Mouse (Mus musculus): ENCODE data around the gene Bricd5.

Bricd5 gene

DNA sequence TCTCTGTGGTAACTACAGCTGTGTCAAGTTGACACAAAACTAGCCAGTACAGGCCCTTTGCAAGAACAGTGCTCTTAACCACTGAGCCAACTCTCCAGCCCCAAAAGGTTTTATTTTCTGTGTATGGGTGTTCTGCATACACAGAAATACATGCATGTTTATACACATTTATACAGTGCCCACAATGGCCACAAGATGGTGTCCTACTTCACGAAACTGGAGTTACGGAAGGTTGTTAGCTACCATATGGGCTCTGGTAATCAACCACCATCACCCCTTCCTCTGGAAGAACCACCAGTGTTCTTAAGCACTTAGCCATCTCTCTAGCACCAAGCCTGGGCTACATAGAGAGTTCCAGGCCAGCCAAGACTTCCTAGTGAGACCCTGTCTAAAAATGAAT, 12.1 kb upstream of the Bricd5 start:
- no peak for DNase-seq (ENCODE audit: low read depth, low spot score)

DNA sequence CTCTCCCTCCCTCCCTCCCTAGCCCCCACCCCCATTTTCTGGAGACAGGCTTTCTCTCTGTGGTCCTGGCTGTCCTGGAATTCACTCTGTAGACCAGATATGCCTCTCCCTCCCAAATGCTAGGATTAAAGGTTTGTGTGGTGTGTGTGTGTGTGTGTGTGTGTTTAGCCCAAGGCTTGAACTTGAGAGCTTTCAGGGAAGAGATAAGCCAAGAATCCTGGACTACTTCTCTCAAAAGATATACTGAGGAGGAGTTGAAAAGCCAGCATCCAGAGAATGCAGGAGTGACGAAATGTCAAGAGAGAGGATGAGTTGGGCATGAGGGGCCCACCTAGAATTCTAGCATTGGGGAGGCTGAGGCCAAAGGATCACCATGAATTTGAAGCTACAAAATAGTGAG, 10.8 kb upstream of the Bricd5 start:
- no peak for DNase-seq (ENCODE audit: low read depth, low spot score)

DNA sequence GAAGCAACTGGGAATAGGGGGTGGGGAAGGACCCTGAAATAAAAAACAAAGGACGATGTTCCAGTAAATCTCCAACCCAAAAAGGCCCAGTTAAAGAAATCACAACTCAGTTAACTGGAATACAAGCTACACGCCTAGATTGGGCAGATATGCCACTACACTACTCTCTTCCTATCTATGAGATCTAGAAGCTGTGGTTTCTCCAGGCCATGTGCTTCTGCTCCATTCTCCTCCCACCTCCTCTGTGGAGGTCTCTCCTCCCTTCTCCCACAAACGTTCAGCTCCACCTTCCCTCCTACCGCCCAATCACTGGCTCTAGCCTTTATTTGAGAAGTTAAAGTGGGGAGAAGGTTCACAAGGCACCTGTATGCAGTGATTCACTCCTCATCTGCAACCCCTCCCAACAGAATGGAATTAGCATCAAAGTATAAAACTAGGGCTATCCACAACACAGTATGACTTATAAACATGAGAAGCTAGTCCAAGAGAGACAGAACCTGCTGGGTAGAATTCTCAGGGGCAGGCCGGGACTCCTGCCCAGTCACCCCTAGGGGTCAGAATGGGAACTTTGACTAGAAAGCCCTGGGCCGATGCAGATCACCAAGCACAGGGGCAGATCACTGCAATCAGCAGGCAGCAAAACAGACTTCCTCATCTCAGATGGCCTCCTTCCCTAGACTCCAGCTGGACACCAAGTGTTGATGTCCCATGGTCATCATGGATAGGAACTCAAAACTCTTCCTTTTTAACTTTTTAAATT, 10.1 kb upstream of the Bricd5 start:
- no peak for DNase-seq (ENCODE audit: low read depth, low spot score)

DNA sequence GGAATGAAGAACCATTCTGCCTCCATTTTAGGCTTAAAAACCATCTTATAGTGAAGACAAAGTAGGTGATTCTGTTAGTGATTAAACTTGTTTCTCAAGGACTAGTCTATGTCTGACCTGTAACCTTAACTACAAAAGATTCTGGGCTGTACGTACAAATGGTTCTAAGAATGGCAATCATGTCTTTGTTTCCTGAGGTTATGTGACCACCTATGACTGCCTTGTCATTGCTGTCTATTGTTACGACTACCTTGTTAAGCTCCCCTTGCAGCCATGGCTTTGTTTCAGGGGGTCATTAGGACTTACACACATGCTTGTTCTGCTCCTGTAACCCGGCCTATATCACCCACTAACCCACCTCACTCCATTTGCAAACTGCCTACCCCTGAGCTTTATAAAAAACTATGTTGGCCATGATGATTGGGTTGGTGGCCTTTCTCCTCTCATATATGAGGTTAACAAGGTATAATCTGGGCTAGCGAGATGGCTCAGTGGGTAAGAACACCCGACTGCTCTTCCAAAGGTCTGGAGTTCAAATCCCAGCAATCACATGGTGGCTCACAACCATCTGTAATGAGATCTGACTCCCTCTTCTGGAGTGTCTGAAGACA, 4.9 kb upstream of the Bricd5 start:
- DNase-seq (ENCODE audit: low read depth, low spot score): no peak

DNA sequence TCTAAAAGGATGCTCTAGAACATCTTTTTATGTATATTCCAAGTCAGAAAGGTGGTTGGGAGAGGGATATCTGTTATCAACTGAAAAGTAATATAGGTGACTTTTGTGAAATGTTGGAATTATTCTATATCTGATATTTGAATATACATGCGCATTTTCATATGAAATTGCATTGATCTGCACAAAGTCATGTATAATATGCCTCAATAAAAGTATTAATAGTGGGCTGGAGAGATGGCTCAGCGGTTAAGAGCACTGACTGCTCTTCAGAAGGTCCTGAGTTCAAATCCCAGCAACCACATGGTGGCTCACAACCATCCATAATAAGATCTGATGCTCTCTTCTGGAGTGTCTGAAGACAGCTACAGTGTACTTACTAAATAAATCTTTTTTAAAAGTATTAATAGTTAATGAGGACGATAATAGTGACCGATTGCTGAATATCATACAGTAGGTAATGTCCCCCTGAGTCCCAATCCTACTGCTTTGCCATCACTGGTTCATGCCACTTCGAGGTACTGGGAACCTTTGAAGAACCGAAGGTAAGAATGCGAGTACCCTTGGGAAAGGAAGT, 4.3 kb upstream of the Bricd5 start:
- DNase-seq (ENCODE audit: low read depth, low spot score): no peak

DNA sequence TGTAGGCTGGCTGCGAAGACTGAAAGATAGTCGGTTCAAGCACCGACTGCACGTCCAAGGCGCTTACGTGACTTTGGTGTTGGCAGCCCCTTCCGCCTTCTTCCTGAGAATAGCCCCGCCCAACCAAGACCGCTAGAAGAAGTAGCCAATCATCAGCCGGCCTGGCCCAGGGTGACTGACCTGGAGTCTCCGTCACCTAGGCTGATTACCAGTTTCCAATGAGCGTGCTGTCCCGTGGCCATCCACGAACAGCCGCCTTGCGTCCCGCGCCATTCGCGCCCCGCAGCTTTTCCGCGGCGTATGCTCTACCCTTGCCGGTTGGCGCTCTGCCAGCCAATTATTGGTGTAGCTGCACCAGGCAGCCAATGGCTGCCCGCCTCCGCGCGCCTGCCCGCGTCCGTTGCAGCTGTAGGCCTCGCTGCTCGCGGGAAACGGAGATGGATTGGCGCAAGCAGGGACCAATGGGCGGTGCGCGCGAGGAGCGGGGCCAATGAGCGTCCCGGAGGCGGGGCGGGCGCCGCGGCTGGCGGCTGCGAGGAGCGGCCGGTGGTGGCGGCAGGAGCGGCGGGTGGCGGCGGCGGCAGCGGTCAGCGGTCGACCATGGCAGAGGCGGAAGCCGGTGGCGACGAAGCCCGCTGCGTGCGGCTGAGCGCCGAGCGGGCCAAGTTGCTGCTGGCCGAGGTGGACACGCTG, 3.6 kb upstream of the Bricd5 start, which contains the start of the genes E4f1 and Pgp:
TSS of gene E4f1 (minus strand) at position 404 of the 693 bp plus-strand sequence.
TSS of gene Pgp (plus strand) at position 483 of the 693 bp plus-strand sequence.
- DNase-seq (ENCODE audit: low read depth, low spot score): peak; percentile 99

DNA sequence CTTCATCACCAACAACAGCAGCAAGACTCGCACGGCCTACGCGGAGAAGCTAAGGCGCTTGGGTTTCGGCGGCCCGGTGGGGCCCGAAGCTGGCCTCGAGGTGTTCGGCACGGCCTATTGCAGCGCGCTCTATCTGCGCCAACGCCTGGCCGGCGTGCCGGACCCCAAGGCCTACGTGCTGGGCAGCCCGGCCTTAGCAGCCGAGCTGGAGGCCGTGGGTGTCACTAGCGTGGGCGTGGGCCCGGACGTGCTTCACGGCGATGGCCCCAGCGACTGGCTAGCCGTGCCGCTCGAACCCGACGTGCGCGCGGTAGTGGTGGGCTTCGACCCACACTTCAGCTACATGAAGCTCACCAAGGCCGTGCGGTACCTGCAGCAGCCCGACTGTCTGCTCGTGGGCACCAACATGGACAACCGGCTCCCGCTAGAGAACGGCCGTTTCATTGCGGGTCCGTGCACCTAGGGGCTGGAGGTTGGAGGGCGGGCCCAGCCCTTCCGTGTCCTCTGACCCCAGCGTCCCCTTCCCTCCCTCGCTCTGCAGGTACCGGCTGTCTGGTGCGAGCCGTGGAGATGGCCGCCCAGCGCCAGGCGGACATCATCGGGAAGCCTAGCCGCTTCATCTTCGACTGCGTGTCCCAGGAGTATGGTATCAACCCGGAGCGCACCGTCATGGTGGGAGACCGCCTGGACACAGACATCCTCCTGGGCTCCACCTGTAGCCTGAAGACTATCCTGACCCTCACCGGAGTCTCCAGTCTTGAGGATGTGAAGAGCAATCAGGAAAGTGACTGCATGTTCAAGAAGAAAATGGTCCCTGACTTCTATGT, 2.8 kb upstream of the Bricd5 start:
- DNase-seq (ENCODE audit: low read depth, low spot score): no peak

DNA sequence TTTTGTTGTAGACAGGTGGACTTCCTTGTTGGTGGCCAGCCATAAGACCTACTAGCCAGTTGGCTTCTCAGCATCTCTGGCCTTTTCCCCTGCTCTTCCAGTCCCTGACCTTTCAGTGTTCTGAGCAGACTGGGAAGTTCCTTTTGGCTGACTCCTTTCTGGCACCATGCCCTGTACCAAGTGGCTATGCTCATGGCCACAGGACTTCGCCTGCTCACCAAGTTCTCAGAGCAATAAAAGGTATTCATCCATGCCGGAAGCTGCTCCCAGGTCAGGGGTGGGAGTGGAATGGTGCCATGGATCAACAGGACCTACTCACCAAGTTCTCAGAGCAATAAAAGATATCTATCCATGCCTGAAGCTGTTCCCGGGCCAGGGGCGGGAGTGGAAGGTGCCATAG, 1.2 kb upstream of the Bricd5 start:
- DNase-seq (ENCODE audit: low read depth, low spot score): peak; percentile 93

DNA sequence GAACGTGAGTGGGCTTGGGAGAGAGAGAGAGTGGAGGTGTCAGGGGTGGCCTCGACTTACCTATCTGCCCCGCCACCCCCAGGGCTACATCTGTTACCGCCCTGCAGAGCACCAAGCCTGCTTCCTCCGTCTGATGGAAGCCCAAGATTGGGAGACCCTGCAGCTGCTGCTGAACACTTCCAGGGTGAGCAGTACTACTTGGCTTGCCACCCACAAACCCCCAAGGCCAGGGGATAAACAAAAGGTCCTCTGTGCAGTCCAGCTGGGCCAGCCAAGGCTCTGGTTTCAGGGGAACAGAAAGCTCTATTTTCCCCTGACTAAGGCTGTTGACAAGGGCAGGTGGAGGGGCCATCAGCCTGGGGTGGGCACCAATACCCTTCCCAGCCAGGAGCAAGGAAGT, 873 bp downstream of the Bricd5 start:
- DNase-seq (ENCODE audit: low read depth, low spot score): no peak

DNA sequence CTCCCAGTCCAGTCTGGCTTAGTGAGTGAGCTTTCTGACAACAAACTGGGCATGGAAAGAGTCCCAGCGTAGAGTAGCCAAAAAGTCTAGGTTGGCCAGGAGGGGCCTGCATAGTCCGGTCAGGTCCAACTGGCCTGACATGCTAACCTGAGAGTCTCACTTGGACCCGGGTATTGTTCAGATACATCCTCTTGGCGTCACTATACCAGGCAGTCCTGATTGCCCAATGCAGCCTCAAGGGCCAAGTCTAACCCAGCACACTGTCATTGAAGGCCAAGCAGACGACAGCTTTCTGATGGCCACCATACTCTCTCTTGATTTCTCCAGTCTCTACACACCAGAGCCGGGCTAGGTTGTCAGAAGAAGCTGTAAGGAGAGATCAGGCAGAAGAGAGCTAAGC, 1.9 kb downstream of the Bricd5 start:
- no peak for DNase-seq (ENCODE audit: low read depth, low spot score)

DNA sequence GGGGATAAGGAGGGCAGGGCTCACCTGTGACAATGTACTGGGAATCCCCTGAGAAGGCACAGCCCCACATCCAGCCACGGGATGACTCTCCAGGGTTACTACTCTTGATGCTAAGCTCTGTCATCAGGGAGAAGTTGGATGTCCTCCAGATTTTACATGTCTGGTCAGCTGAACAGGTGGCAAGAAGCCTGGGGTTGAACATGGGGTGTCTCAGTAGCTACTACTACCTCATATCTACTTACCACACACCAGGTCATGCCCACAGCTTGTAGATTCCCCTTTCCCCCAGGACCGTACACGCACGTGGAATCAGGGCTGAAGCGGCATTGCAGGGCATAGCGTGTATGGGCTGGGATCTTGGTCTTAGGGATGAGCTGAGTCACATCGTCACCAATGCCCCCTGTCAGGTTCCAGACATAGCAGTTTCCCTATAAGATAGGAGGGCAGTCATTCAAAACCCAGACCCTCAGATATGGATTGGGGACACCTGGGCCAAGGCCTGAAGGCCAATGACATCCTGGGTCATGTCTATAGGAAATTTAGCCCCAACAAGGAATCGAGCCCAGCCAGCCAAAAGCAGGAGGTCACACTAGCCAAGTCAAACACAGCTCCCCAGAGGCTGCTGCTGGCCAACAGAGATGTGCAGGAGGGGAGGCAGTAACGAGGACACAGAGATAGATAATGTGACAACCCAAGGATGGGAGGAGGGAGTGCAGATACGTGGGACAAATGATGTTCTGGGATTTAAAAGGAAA, 2.5 kb downstream of the Bricd5 start:
- DNase-seq (ENCODE audit: low read depth, low spot score): no peak

DNA sequence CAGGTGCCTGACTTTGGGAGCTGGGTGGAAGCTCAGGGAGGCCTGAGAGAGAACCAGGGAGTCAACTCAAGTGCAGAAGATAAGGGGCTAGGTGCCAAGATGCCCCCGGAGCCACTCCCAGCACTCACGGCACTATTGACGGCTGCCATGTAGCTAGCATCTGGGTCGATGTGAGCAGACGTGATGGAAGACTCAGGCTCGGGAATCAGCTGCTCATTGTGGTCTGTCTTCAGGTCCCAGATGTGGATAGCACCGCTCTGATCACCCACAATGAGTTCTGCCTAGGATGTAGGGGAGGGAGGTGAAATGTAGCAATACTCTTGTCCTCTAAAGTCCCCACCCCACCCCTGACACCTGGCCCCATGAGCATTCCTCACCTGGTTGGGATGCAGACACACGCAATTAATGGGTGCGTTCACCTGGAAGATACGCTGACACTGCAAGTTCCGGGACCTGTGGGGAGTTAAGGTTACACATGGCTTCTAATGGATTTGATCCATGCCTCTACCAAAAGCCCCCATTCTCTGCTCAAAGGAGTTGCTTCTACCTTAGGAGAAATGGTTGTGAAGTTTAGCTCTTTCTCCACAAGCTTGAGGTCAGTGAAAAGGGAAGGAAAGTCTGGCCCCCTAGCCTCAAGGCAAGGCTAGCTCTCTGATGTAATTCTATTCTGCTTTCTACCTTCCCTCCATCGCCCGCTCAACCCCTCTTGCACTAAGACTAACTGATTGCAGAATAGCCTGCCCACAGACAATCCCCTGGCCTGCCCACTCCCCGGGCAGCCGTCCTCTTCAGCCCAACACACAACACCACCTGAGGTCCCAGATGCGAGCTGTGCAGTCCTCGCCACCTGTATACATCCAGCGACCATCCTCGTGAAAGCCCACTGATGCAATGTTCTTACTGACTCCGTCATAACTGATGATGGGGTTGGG, 3.6 kb downstream of the Bricd5 start:
- no peak for DNase-seq (ENCODE audit: low read depth, low spot score)

DNA sequence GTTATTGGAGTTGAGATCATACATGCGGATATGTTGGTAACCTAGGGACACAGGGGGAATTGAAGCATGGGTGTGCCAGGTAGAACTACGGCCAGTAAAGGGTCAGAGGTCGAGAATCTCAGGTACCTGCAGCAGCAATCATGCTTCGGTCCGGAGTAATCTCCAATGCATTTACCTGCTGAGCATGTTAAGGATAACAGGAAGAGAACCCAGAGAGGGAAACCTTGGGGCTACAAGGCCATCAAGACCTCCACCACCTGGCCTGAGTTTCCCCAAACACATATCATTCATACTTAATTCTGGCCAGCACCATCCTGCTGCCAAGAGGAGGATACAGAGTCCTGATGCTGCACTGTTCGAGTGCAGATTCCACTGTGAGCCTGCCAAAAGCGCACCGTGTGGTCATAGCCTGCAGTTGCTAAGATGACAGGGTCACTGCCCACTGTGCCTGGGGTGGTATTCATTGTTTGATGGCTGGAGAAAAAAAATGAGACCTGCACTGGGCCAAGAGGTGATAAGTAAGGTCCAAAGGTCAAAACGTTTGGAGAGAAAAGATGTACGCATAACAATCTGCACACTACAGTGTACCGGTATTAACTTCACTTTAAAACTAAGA, 4.4 kb downstream of the Bricd5 start:
- no peak for DNase-seq (ENCODE audit: low read depth, low spot score)

DNA sequence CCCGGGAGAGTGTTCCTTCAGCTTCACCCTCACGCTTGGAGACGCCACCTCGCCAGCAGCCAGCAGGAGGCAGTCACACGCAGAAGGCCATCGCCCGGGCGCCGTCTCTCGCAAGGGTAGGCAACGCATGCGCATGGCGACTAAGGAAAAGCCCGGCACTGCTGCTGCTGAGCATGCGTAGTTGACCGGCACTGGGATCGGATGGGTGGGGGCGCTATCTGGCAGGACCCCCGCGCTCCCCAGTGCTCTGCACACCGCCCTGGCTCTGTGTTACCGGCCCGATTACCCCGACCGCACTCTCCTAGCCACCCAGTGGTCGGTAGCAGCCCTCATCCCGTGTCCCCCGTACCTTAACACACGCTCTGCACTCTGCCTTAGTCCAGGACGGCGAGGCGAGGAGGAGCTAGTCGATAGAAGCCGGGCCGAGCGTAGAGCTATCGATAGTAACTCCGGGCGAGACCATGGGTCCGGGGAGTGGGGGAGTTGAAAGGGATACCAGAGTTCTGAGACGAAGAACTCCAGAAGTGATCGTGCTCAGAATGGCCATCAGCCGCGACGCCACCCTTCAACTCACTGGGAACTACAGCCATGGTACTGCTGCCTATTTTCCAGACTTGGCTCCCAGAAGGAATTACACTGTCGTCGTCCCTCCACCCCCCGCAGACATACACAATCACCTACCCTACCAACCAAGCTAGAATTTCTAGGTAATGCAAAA, 5.1 kb downstream of the Bricd5 start, which contains the start of gene Mlst8:
TSS of gene Mlst8 (minus strand) at position 416 of the 718 bp plus-strand sequence.
- DNase-seq (ENCODE audit: low read depth, low spot score): peak; percentile 95

DNA sequence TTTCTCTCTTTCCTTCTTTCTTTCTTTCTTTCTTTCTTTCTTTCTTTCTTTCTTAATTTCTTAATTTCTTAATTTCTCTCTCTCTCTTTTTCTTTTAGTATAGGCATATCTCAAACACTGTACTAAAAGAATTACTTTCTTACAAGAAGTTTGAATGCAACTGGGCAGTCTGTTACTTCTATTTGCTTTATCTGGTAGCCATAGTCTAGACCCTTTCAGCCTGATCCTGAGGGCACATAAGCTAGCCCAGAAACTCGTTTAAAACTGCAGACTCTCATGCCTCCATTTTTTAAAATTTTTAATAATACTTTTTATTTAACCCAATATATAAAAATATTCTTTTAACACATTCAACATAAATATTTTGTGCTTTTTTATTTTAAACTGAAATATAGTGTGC, 5.7 kb downstream of the Bricd5 start:
- no peak for DNase-seq (ENCODE audit: low read depth, low spot score)

DNA sequence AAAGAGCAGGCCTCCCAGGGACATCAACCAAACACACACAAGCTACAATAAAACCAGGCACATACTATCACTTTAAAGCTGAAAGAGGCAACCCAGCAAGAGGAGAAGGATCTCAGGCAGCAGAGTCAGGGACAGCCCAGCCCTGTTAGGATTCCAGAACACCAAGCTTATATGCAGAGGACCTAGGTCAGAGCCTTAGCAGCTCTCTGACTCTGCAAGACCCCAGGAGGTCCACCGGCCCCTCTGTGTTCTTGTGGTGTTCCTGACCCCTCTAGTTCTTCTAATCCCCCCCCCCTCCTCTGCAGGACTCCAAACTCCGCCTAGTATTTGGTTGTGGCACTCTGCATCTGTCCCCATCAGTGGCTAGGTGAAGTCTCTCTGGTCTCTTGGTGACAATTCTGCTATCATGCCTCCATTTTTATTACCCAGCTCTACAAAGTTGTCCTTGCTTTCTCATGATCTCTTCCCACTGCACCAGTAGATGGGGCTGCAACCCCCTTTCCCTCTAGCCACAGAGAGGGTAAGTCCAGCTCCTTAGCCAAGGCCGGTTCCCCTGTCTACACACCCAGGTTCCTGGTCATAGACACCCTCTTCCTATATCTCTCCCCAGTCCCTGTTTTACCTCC, 6.6 kb downstream of the Bricd5 start:
- DNase-seq (ENCODE audit: low read depth, low spot score): no peak

DNA sequence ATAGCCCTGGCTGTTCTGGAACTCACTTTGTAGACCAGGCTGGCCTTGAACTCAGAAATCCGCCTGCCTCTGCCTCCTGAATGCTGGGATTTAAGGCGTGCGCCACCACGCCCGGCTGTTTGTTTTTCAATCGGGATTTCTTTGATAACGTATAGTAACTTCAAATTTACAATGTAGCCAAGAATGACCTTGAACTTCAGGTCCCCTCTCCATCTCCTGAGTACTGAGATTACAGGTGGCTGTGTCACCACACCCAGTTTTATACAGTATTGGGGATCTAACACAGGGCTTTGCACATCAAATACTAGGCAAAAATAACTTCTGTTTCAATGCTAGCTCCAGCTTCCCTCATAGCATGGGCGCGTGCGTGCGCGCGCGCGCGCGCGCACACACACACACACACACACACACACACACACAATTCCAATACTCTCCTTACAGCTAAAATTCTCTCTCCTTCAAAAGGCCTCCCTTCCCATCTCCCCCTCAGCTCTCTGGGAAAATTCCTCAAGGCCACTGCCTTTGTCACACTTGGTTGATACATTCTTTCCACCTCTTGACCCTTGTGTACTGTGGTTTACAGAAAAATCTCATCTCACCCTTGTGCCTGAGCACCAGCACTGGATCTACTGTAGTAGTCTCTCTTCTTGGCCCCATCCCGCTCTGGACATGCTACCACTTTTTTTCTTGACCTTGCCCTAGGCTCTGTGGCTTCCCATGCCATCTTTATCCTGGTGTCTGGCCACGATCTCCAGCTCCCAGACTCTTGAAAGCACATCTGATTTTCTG, 7.5 kb downstream of the Bricd5 start:
- DNase-seq (ENCODE audit: low read depth, low spot score): no peak
